In the genomic region with DNA sequence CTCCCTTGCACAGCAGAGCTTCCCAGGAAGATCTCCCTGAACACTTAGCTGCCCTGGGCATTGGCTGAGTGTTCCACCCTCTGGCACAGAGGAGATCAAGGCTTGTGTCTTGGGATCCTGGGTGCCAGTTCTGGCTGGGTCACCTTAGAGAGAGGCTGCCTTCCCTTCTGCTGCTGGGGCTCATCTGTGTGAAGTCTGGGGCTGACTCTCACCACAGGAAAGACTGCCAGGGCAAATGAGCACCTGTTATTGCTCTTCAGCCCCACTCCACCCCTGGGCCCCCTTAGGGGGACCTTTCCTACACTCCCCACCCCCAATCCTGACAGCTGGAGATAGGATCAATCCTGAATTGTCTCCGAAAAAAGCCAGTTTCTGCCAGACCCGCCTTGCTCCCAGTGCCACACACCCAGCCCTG, we compare ENCODE assay signal across 9 mouse cellular contexts. TPM values are rescaled to one million over a fixed set of nuclear protein-coding genes. Genes with fewer than 3 reads are reported as not detected.
DNase-seq lines count a peak whose midpoint lies in the region; ATAC-seq and TF ChIP-seq lines count a peak whose summit lies in the region.
"Had no signal": no experiment of that assay in that cellular context is flagged by ENCODE, and none has a peak within 500 bp of the region (broad histone marks: within the 10 kb centered on the region; RNA-seq: fewer than 3 reads in every experiment).

No protein-coding gene starts in this region.

- H3K27me3 ChIP-seq in forebrain, embryonic 11.5 days (ENCODE audit: control insufficient read depth, insufficient read depth, low read length), result peaks cover 7% of the 10 kb centered on the region; the same call in 1 of the 2 replicates
- H3K27me3 ChIP-seq in limb, embryonic 12.5 days, result peaks cover 11% of the 10 kb centered on the region
- H3K27me3 ChIP-seq in stomach, embryonic 14.5 days (ENCODE audit: control insufficient read depth, insufficient read depth, low read length), result no peaks in the 10 kb centered on the region

- peaks cover 2% of the 10 kb centered on the region; the same call in 1 of the 2 replicates for H3K4me1 ChIP-seq in forebrain, embryonic 11.5 days (replicated peaks; ENCODE audit: control insufficient read depth, insufficient read depth, low read length)
- peaks cover 19% of the 10 kb centered on the region for H3K4me1 ChIP-seq in limb, embryonic 12.5 days (replicated peaks)
- H3K4me1 ChIP-seq in stomach, embryonic 14.5 days (ENCODE audit: control insufficient read depth, insufficient read depth, low read length), result 0 out of 2 replicates have a peak, but pooled peaks cover 4% of the 10 kb centered on the region

- peak overlapping the region; percentile 80 for H3K4me3 ChIP-seq in left cerebral cortex, adult 2 months
- peak overlapping the region; percentile 64 for H3K4me3 ChIP-seq in forebrain, embryonic 11.5 days (ENCODE audit: low read depth, low read length)
- peak overlapping the region; percentile 78 for H3K4me3 ChIP-seq in limb, embryonic 12.5 days (replicated peaks)
- H3K4me3 ChIP-seq in stomach, embryonic 14.5 days (ENCODE audit: low read depth, low read length), result peak overlapping the region; percentile 72; the same call in 1 of the 2 replicates

- 57% methylated on average over 2 of the region's 2 CpGs for WGBS in forebrain, embryonic 11.5 days
- whole genome bisulfite sequencing in limb, embryonic 12.5 days, result 61% methylated on average over 2 of the region's 2 CpGs
- 39% methylated on average over 2 of the region's 2 CpGs for WGBS in stomach, embryonic 14.5 days

- H3K27ac ChIP-seq in left cerebral cortex, adult 2 months, result no peak overlapping the region
- H3K27ac ChIP-seq in forebrain, embryonic 11.5 days (ENCODE audit: low read depth, low read length), result no peak overlapping the region
- H3K27ac ChIP-seq in limb, embryonic 12.5 days, result no peak overlapping the region
- no peak overlapping the region for H3K27ac ChIP-seq in stomach, embryonic 14.5 days (ENCODE audit: low read length)

- ATAC-seq in forebrain, embryonic 11.5 days (replicated peaks; ENCODE audit: low FRiP score), result no peak
- no peak for ATAC-seq in limb, embryonic 12.5 days (ENCODE audit: insufficient number of reproducible peaks, insufficient read depth, low FRiP score, low TSS enrichment, low read depth)
- no peak for ATAC-seq in stomach, embryonic 14.5 days (ENCODE audit: insufficient number of reproducible peaks, insufficient read depth, low FRiP score, low read depth)

- H3K4me2 ChIP-seq in forebrain, embryonic 11.5 days (ENCODE audit: low read depth, low read length, severe bottlenecking), result peak overlapping the region; percentile 77
- peak overlapping the region; percentile 81 for H3K4me2 ChIP-seq in limb, embryonic 12.5 days
- peak overlapping the region; percentile 76 for H3K4me2 ChIP-seq in stomach, embryonic 14.5 days (replicated peaks; ENCODE audit: low read depth, low read length)

- no peaks in the 10 kb centered on the region for H3K36me3 ChIP-seq in forebrain, embryonic 11.5 days (ENCODE audit: control insufficient read depth, insufficient read depth, low read length)
- H3K36me3 ChIP-seq in limb, embryonic 12.5 days, result no peaks in the 10 kb centered on the region
- no peaks in the 10 kb centered on the region for H3K36me3 ChIP-seq in stomach, embryonic 14.5 days (ENCODE audit: control insufficient read depth, insufficient read depth, low read length)

- intact Hi-C loops in left cerebral cortex, adult 2 months (cut with DNase I), result no loop called here
- intact Hi-C loops in left cerebral cortex, postnatal 14 days (cut with DNase I), result no loop called here

- no peak for TF ChIP-seq CTCF in left cerebral cortex, adult 2 months (IDR thresholded peaks at IDR 0.05)

- H3K9me3 ChIP-seq in forebrain, embryonic 11.5 days (ENCODE audit: control insufficient read depth, low read length), result no peaks in the 10 kb centered on the region
- H3K9me3 ChIP-seq in limb, embryonic 12.5 days, result no peaks in the 10 kb centered on the region
- no peaks in the 10 kb centered on the region for H3K9me3 ChIP-seq in stomach, embryonic 14.5 days (ENCODE audit: control insufficient read depth, low read depth, low read length)

- no peak overlapping the region for H3K9ac ChIP-seq in forebrain, embryonic 11.5 days (ENCODE audit: low read length)
- H3K9ac ChIP-seq in limb, embryonic 12.5 days (replicated peaks), result 0 out of 2 replicates have a peak overlapping the region, but pooled peaks have one; percentile 62
- no peak overlapping the region for H3K9ac ChIP-seq in stomach, embryonic 14.5 days (replicated peaks; ENCODE audit: low read depth, low read length)

- DNase-seq in left cerebral cortex, adult 2 months (ENCODE audit: extremely low spot score in 1 of 2, low spot score in 2 of 2), result no peak
- no peak for DNase-seq in left cerebral cortex, postnatal 14 days (ENCODE audit: low spot score in 2 of 2)
- DNase-seq in forebrain, embryonic 11.5 days (ENCODE audit: low spot score), result no peak
- no peak for DNase-seq in right cerebral cortex, postnatal 25 days
- DNase-seq in frontal cortex, postnatal 10 days (ENCODE audit: low spot score in 2 of 2), result no peak
- DNase-seq in gastrocnemius, postnatal 4 days (ENCODE audit: low spot score in 2 of 2), result no peak

RNA-seq across cellular contexts. Expression of a gene that starts 1.0 kb away (rescaled TPM):
- total RNA-seq in left cerebral cortex, adult 2 months (2021), result 10 to 100 TPM; 30.8 to 36.1 TPM
- total RNA-seq in left cerebral cortex, postnatal 14 days (2021), result 10 to 100 TPM; 37.3 to 41.4 TPM
- 5.8 and 6.1 TPM in 2 replicates for polyA plus RNA-seq in forebrain, embryonic 11.5 days (2014; fragmentation: Nextera tagmentation; extraction: Ambion mirVana)
- 4.0 and 4.4 TPM in 2 replicates for polyA plus RNA-seq in limb, embryonic 12.5 days (2016; fragmentation: Nextera tagmentation; extraction: Ambion mirVana)
- polyA plus RNA-seq in stomach, embryonic 14.5 days (2014; fragmentation: Nextera tagmentation; extraction: Ambion mirVana), result 5.9 and 7.2 TPM in 2 replicates
- 1 to 10 TPM; 6.8 to 8.6 TPM for total RNA-seq in gastrocnemius, postnatal 4 days (2021)

RNA-seq across cellular contexts. Expression of a gene that starts 22.2 kb away (rescaled TPM):
- total RNA-seq in left cerebral cortex, adult 2 months (2021), result under 1 TPM in 1 of 2 experiments, not detected in 1; 0.14 TPM
- under 1 TPM in 1 of 2 experiments, not detected in 1; 0.19 TPM for total RNA-seq in left cerebral cortex, postnatal 14 days (2021)
- polyA plus RNA-seq in forebrain, embryonic 11.5 days (2014; fragmentation: Nextera tagmentation; extraction: Ambion mirVana), result not detected in 2 replicates
- polyA plus RNA-seq in limb, embryonic 12.5 days (2016; fragmentation: Nextera tagmentation; extraction: Ambion mirVana), result not detected in 2 replicates
- polyA plus RNA-seq in stomach, embryonic 14.5 days (2014; fragmentation: Nextera tagmentation; extraction: Ambion mirVana), result 0.10 TPM in 1 of 2 replicates, not detected in the other
- not detected for total RNA-seq in gastrocnemius, postnatal 4 days (2021)
- total RNA-seq: monocyte, adult 5-6 weeks had no signal

RNA-seq across cellular contexts. Expression of a gene that starts 31.8 kb away (rescaled TPM):
- under 1 TPM; 0.77 to 0.89 TPM for total RNA-seq in left cerebral cortex, adult 2 months (2021)
- under 1 TPM; 0.66 to 0.79 TPM for total RNA-seq in left cerebral cortex, postnatal 14 days (2021)
- polyA plus RNA-seq in forebrain, embryonic 11.5 days (2014; fragmentation: Nextera tagmentation; extraction: Ambion mirVana), result 0.32 TPM in 1 of 2 replicates, not detected in the other
- polyA plus RNA-seq in limb, embryonic 12.5 days (2016; fragmentation: Nextera tagmentation; extraction: Ambion mirVana), result 0.19 TPM in 1 of 2 replicates, not detected in the other
- polyA plus RNA-seq in stomach, embryonic 14.5 days (2014; fragmentation: Nextera tagmentation; extraction: Ambion mirVana), result 0.33 TPM in 1 of 2 replicates, not detected in the other
- under 1 TPM; 0.32 to 0.36 TPM for total RNA-seq in gastrocnemius, postnatal 4 days (2021)
- total RNA-seq: monocyte, adult 5-6 weeks had no signal

RNA-seq across cellular contexts. Expression of a gene that starts 57.8 kb away (rescaled TPM):
- total RNA-seq in left cerebral cortex, adult 2 months (2021), result 10 to 100 TPM; 12.7 to 15.1 TPM
- 10 to 100 TPM; 12.4 to 13.7 TPM for total RNA-seq in left cerebral cortex, postnatal 14 days (2021)
- 18.1 and 19.1 TPM in 2 replicates for polyA plus RNA-seq in forebrain, embryonic 11.5 days (2014; fragmentation: Nextera tagmentation; extraction: Ambion mirVana)
- 13.4 and 17.4 TPM in 2 replicates for polyA plus RNA-seq in limb, embryonic 12.5 days (2016; fragmentation: Nextera tagmentation; extraction: Ambion mirVana)
- 10.1 and 12.7 TPM in 2 replicates for polyA plus RNA-seq in stomach, embryonic 14.5 days (2014; fragmentation: Nextera tagmentation; extraction: Ambion mirVana)
- total RNA-seq in gastrocnemius, postnatal 4 days (2021), result 1 to 10 TPM; 7.0 to 7.1 TPM
